ENCODE assay signal across 9 mouse cellular contexts in the genomic region with DNA sequence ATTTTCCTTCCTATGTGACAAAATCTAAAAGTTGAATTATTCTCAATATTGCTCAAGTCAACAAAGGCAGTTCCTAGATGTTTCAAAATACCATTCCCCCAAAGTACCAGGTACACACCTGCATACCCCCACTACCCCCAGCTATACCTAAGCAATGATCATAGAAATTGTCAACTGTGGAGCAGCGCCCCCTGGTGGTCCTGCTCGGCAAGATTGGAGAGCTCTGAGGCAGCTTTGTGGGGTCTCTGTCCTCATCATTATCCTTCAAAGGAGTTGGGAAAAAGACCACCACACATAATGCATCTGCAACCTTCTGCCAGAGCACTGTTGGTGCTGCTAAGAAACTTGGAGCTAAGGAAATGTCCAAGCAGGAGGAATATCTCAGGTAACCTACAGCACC. TPM values are rescaled to one million over a fixed set of nuclear protein-coding genes. Genes with fewer than 3 reads are reported as not detected.
DNase-seq lines count a peak whose midpoint lies in the region; ATAC-seq and TF ChIP-seq lines count a peak whose summit lies in the region.
"Had no signal": no experiment of that assay in that cellular context is flagged by ENCODE, and none has a peak within 500 bp of the region (broad histone marks: within the 10 kb centered on the region; RNA-seq: fewer than 3 reads in every experiment).

No protein-coding gene starts in this region.

- H3K27ac ChIP-seq in forebrain, embryonic 10.5 days: no peak overlapping the region
- H3K27ac ChIP-seq in forebrain, embryonic 16.5 days (ENCODE audit: low read length): no peak overlapping the region
- H3K27ac ChIP-seq: neural tube, embryonic 12.5 days had no signal

- ATAC-seq in forebrain, embryonic 16.5 days: no peak

- no peaks in the 10 kb centered on the region for H3K9me3 ChIP-seq in forebrain, embryonic 10.5 days
- H3K9me3 ChIP-seq in forebrain, embryonic 16.5 days (ENCODE audit: control insufficient read depth, low read length): no peaks in the 10 kb centered on the region
- H3K9me3 ChIP-seq: neural tube, embryonic 12.5 days had no signal

- TF ChIP-seq POLR2A in lung, adult 2 months (IDR thresholded peaks at IDR 0.05; ENCODE audit: borderline replicate concordance, extremely low read depth, low read depth, low read length): no peak

- H3K4me2 ChIP-seq in forebrain, embryonic 16.5 days (ENCODE audit: low read length): no peak overlapping the region
- H3K4me2 ChIP-seq: neural tube, embryonic 12.5 days had no signal

- TF ChIP-seq CTCF in lung, adult 2 months (IDR thresholded peaks at IDR 0.05; ENCODE audit: insufficient read depth, low read length): peak; percentile 76

- H3K27me3 ChIP-seq in forebrain, embryonic 10.5 days (ENCODE audit: poor library complexity, severe bottlenecking): peaks cover 21% of the 10 kb centered on the region
- no peaks in the 10 kb centered on the region for H3K27me3 ChIP-seq in forebrain, embryonic 16.5 days (replicated peaks; ENCODE audit: control insufficient read depth, insufficient read depth, low read length)
- H3K27me3 ChIP-seq: neural tube, embryonic 12.5 days had no signal

- WGBS in forebrain, embryonic 10.5 days: 3% methylated on average over 2 of the region's 2 CpGs
- 2% methylated on average over 2 of the region's 2 CpGs for WGBS in forebrain, embryonic 16.5 days
- 0% methylated on average over 2 of the region's 2 CpGs for WGBS in lung, adult 2 months

- H3K9ac ChIP-seq in forebrain, embryonic 16.5 days (replicated peaks; ENCODE audit: low read depth, low read length): no peak overlapping the region
- H3K9ac ChIP-seq: neural tube, embryonic 12.5 days had no signal

- peaks cover 16% of the 10 kb centered on the region for H3K36me3 ChIP-seq in forebrain, embryonic 10.5 days (replicated peaks)
- no peaks in the 10 kb centered on the region for H3K36me3 ChIP-seq in forebrain, embryonic 16.5 days (ENCODE audit: control insufficient read depth, insufficient read depth)
- H3K36me3 ChIP-seq: neural tube, embryonic 12.5 days had no signal

- DNase-seq in forebrain, embryonic 10.5 days (ENCODE audit: extremely low spot score, low spot score): peak; percentile 56
- DNase-seq in ovary, postnatal 14 days (ENCODE audit: low spot score): peak; percentile 44
- DNase-seq in ovary, adult 18-20 months (ENCODE audit: low spot score): no peak
- DNase-seq in c-Kit-positive CD71-positive TER-119-positive erythroid progenitor cells, embryonic 14.5 days (ENCODE audit: low spot score): peak; percentile 11
- peak; percentile 31 to 39 for DNase-seq in gastrocnemius, postnatal 4 days (ENCODE audit: low spot score in 2 of 2)
- peak; percentile 67 for DNase-seq in lung, adult 2 months
- DNase-seq in thymus, adult 18-20 months: peak; percentile 15 to 18

- no peak overlapping the region for H3K4me3 ChIP-seq in forebrain, embryonic 10.5 days
- H3K4me3 ChIP-seq in forebrain, embryonic 16.5 days (replicated peaks; ENCODE audit: low read length): no peak overlapping the region
- no peak overlapping the region for H3K4me3 ChIP-seq in lung, adult 2 months (replicated peaks; ENCODE audit: extremely low read depth, low read depth, low read length)
- H3K4me3 ChIP-seq: neural tube, embryonic 12.5 days had no signal

- peaks cover 31% of the 10 kb centered on the region for H3K4me1 ChIP-seq in forebrain, embryonic 10.5 days
- H3K4me1 ChIP-seq in forebrain, embryonic 16.5 days (replicated peaks; ENCODE audit: control insufficient read depth, insufficient read depth, low read length): no peaks in the 10 kb centered on the region
- H3K4me1 ChIP-seq in lung, adult 2 months (ENCODE audit: control insufficient read depth, insufficient read depth, low read length): no peaks in the 10 kb centered on the region

RNA-seq across cellular contexts. Expression of a gene that starts 46.4 kb away (rescaled TPM):
- 12.9 and 14.6 TPM in 2 replicates for polyA plus RNA-seq in forebrain, embryonic 10.5 days (2016; fragmentation: Nextera tagmentation; extraction: Ambion mirVana)
- 0.56 and 0.72 TPM in 2 replicates for polyA plus RNA-seq in forebrain, embryonic 16.5 days (2015; fragmentation: Nextera tagmentation; extraction: Ambion mirVana)
- total RNA-seq in gastrocnemius, postnatal 4 days (2021): under 1 TPM; 0.39 to 0.98 TPM
- polyA plus RNA-seq in lung, adult 2 months (2012; rRNA removed): 0.64 and 1.2 TPM in 2 replicates

RNA-seq across cellular contexts. Expression of a gene that starts 56.5 kb away (rescaled TPM):
- 63.0 and 67.6 TPM in 2 replicates for polyA plus RNA-seq in forebrain, embryonic 10.5 days (2016; fragmentation: Nextera tagmentation; extraction: Ambion mirVana)
- polyA plus RNA-seq in forebrain, embryonic 16.5 days (2015; fragmentation: Nextera tagmentation; extraction: Ambion mirVana): 28.0 and 28.6 TPM in 2 replicates
- total RNA-seq in gastrocnemius, postnatal 4 days (2021): 10 to 100 TPM; 53.1 to 57.7 TPM
- polyA plus RNA-seq in lung, adult 2 months (2012; rRNA removed): 13.6 and 15.1 TPM in 2 replicates
